Mouse (Mus musculus) hindbrain, embryonic 16.5 days (tissue): ENCODE measurements around the gene Phox2b. TPM values are rescaled to one million over a fixed set of nuclear protein-coding genes. Genes with fewer than 3 reads are reported as not detected.

Source experiments
- ATAC-seq: fragments of 200-750 bp; cut with Nextera tagmentation; 2 replicates; pipeline ENCODE4 v1.8.0; 2017; ENCODE audit warnings: moderate TSS enrichment, moderate library complexity
- H3K27ac ChIP-seq: fragments of 300-500 bp; sonication (generic); 2 replicates; pipeline ENCODE4 v1.5.1; 2014; ENCODE audit warnings: low read depth, mild to moderate bottlenecking, control low read depth, low read length, moderate library complexity
- H3K27me3 ChIP-seq: fragments of 300-500 bp; sonication (generic); replicated peaks from 2 replicates; pipeline ENCODE4 v1.6.1; 2014; ENCODE audit warnings: low read length; ENCODE audit not compliant: control insufficient read depth, insufficient read depth
- H3K36me3 ChIP-seq: fragments of 300-500 bp; sonication (generic); 2 replicates; pipeline ENCODE4 v1.6.1; 2014; ENCODE audit warnings: mild to moderate bottlenecking, low read length, moderate library complexity, mixed read lengths; ENCODE audit not compliant: control insufficient read depth, insufficient read depth
- H3K4me1 ChIP-seq: fragments of 300-500 bp; sonication (generic); 2 replicates; pipeline ENCODE4 v1.6.1; 2014; ENCODE audit warnings: low read depth, low read length; ENCODE audit not compliant: control insufficient read depth, insufficient read depth
- H3K4me2 ChIP-seq: fragments of 300-500 bp; sonication (generic); 2 replicates; pipeline ENCODE4 v1.6.1; 2014; ENCODE audit warnings: mild to moderate bottlenecking, low read length, control low read depth, moderate library complexity
- H3K4me3 ChIP-seq: fragments of 300-500 bp; sonication (generic); 2 replicates; pipeline ENCODE4 v1.5.1; 2014; ENCODE audit warnings: mild to moderate bottlenecking, low read length, control low read depth, moderate library complexity
- H3K9ac ChIP-seq: fragments of 300-500 bp; sonication (generic); 2 replicates; pipeline ENCODE4 v1.6.1; 2014; ENCODE audit warnings: low read depth, mild to moderate bottlenecking, control low read depth, low read length, moderate library complexity
- H3K9me3 ChIP-seq: fragments of 300-500 bp; sonication (generic); 2 replicates; pipeline ENCODE4 v1.6.1; 2014; ENCODE audit warnings: mild to moderate bottlenecking, low read length, moderate library complexity; ENCODE audit not compliant: control insufficient read depth
- WGBS: fragments of 180-500 bp; shearing (Covaris S2); extraction: QIAGEN DNeasy Blood & Tissue Kit; methylation state at CpG from one replicate; pipeline ENCODE4 v1.1.7; 2014; 5-methylcytosine and 5-hydroxymethylcytosine counted together
- polyA plus RNA-seq: library from polyadenylated mRNA; unstranded; fragments of >200 nt; fragmentation: Nextera tagmentation; extraction: Ambion mirVana; gene quantifications from 2 replicates; pipeline ENCODE4 v1.2.1, GENCODE M21; 2015

Phox2b gene
- polyA plus RNA-seq, 1 experiment from 2014 or later, result 12.3 TPM

DNA sequence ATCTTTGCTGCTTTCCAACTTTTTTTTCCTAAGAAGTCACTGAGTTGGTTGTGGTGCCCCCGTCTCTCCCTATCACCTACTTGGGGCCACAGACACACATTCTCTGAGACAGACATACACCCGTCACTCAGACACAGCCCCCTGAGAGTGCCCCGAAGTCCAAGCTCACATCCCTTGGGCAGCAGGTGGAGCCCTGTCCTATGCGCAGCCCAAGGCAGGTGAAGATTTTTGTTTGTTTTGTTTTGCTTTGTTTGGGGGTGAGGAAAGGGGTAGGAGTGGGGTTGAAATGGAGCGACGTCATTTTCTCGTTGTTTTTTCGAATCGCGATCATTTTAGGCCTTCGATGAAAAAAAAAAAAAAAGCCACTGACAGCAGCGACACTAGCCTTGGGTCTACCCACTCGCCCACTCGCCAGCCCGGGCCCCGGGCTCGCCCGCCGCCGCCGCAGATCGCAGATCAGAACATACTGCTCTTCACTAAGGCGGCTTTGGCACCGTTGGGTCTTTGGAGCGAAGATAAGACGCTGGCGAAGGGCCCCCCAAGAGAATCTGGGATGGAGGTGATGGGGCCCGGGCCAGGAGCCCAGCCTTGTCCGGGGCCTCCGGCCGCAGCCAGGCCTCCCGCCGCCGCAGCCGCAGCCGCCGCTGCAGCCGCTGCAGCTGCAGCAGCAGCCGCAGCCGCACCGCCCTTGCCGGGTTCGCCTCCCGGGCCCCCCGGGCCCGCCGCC, 3.3 kb downstream of the Phox2b start:
- H3K4me1 ChIP-seq, result no peaks in the 10 kb centered on the region
- ATAC-seq, result no peak
- H3K27ac ChIP-seq, result peak overlapping the region; percentile 32; the same call in 1 of the 2 replicates
- H3K36me3 ChIP-seq, result no peaks in the 10 kb centered on the region
- peak overlapping the region; percentile 31 for H3K4me3 ChIP-seq
- no peaks in the 10 kb centered on the region for H3K9me3 ChIP-seq
- peak overlapping the region; percentile 40 for H3K4me2 ChIP-seq
- H3K27me3 ChIP-seq, result peaks cover 40% of the 10 kb centered on the region
- H3K9ac ChIP-seq, result 0 out of 2 replicates have a peak overlapping the region, but pooled peaks have one; percentile 23
- under 1% methylated on average over 47 of the region's 47 CpGs for WGBS

GRCm38 (mm10) chr5:67095153-67095552, 3.9 kb downstream of the Phox2b start:
- Histone ChIP-seq H3K27me3 (peaks cover 44% of the 10 kb centered on the region), H3K4me3 (peak overlapping the region; percentile 17; the same call in 1 of the 2 replicates), H3K36me3 (no peaks in the 10 kb centered on the region), H3K9me3 (no peaks in the 10 kb centered on the region), H3K27ac (peak overlapping the region; percentile 39; the same call in 1 of the 2 replicates), H3K4me1 (no peaks in the 10 kb centered on the region), H3K9ac (no peak overlapping the region), H3K4me2 (peak overlapping the region; percentile 17; the same call in 1 of the 2 replicates)
- ATAC-seq, result no peak
- 3% methylated on average over 15 of the region's 15 CpGs for WGBS

DNA sequence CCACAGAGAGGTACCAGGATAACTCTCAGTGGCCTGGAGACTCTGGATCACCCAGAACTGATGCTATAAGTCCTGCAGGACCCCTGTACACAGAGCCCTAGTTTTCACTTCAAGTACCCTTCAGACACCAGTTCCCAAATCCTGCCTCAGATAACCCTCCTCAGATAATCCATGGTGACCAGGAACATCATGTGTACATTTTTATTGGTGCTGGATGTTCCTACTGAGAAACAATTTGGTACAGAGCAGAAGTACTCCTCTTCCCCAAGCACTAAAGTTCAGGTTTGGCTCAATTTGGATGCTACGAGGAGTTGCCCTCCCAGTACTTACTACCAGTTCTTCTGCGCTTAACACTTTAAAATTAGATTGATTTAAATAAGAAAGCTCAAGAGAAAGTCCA, 5.1 kb downstream of the Phox2b start:
- no peak overlapping the region for H3K9ac ChIP-seq
- no peaks in the 10 kb centered on the region for H3K4me1 ChIP-seq
- H3K36me3 ChIP-seq, result no peaks in the 10 kb centered on the region
- 19% methylated on average over 2 of the region's 2 CpGs for WGBS
- H3K4me3 ChIP-seq, result no peak overlapping the region
- peaks cover 39% of the 10 kb centered on the region for H3K27me3 ChIP-seq
- ATAC-seq, result no peak
- no peak overlapping the region for H3K4me2 ChIP-seq
- H3K9me3 ChIP-seq, result no peaks in the 10 kb centered on the region
- H3K27ac ChIP-seq, result no peak overlapping the region

GRCm38 (mm10) chr5:67091766-67092165, 7.3 kb downstream of the Phox2b start:
- Histone ChIP-seq H3K27me3 (peaks cover 30% of the 10 kb centered on the region), H3K4me1 (no peaks in the 10 kb centered on the region), H3K9ac (no peak overlapping the region), H3K4me2 (no peak overlapping the region), H3K27ac (no peak overlapping the region), H3K9me3 (no peaks in the 10 kb centered on the region), H3K4me3 (no peak overlapping the region), H3K36me3 (no peaks in the 10 kb centered on the region)
- peak; percentile 93 for ATAC-seq
- 21% methylated on average over 4 of the region's 4 CpGs for WGBS

DNA sequence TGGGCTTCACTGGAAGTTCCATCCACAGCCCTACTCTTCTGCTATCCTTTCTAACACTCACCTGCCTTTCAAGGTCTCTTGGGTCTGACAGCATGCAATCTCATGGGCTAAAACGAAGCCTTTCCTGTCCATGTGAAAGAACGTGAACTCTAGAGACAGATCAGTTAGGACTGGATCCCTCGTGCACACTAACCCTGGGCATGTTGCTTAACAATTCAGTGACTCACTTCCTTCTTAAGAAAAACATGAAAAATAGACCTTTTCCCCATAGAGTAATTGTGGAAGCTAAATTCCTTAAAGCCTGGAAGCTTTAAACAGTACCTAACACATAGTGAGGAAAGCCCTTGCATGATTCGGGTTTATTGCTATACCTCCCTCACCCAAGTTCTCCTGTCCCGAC, 8.2 kb downstream of the Phox2b start:
- no peaks in the 10 kb centered on the region for H3K36me3 ChIP-seq
- no peak overlapping the region for H3K27ac ChIP-seq
- H3K4me3 ChIP-seq, result no peak overlapping the region
- no peaks in the 10 kb centered on the region for H3K9me3 ChIP-seq
- no peaks in the 10 kb centered on the region for H3K4me1 ChIP-seq
- no peak overlapping the region for H3K9ac ChIP-seq
- peaks cover 30% of the 10 kb centered on the region for H3K27me3 ChIP-seq
- 79% methylated on average over 5 of the region's 5 CpGs for WGBS
- H3K4me2 ChIP-seq, result no peak overlapping the region
- no peak for ATAC-seq

DNA sequence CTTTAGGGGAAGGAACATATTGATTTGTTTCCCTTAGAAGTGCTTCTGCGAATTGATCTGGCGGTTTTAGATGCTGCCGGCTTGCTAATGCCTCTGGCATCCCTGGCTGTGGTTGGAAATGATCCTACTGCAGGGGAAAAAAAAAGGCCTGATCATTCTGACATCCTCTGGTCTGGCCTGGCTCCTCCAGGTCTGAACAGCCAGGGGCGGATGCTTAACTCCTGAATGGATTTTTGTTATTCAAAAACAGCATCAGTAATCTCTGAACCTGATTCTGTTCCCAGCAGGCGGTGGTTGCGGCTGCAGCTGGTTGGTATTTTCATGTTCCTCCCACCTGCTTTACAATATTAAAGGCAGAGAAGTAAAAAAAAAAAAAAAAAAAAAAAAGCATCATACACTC, 16.0 kb downstream of the Phox2b start:
- Histone ChIP-seq H3K4me1 (no peaks in the 10 kb centered on the region), H3K9me3 (peaks cover 7% of the 10 kb centered on the region), H3K9ac (no peak overlapping the region), H3K36me3 (no peaks in the 10 kb centered on the region), H3K4me3 (no peak overlapping the region), H3K27ac (no peak overlapping the region), H3K27me3 (no peaks in the 10 kb centered on the region; the same call in 1 of the 2 replicates), H3K4me2 (no peak overlapping the region)
- no peak for ATAC-seq
- WGBS, result 38% methylated on average over 6 of the region's 6 CpGs

- Histone ChIP-seq H3K4me1 (no peaks in the 10 kb centered on the region; the same call in 1 of the 2 replicates), H3K4me2 (no peak overlapping the region), H3K27me3 (no peaks in the 10 kb centered on the region), H3K4me3 (no peak overlapping the region), H3K36me3 (no peaks in the 10 kb centered on the region), H3K9ac (no peak overlapping the region), H3K9me3 (no peaks in the 10 kb centered on the region), H3K27ac (no peak overlapping the region)
- WGBS, result 90% methylated on average over 9 of the region's 9 CpGs
- no peak for ATAC-seq
Observed at GRCm38 (mm10) chr5:67063596-67063995, 35.5 kb downstream of the Phox2b start.

- H3K4me3 ChIP-seq, result no peak overlapping the region
- H3K4me2 ChIP-seq, result no peak overlapping the region
- no peak overlapping the region for H3K9ac ChIP-seq
- no peaks in the 10 kb centered on the region for H3K27me3 ChIP-seq
- no peak overlapping the region for H3K27ac ChIP-seq
- 63% methylated on average over 2 of the region's 4 CpGs for WGBS
- H3K36me3 ChIP-seq, result no peaks in the 10 kb centered on the region
- H3K4me1 ChIP-seq, result no peaks in the 10 kb centered on the region; the same call in 1 of the 2 replicates
- ATAC-seq, result peak; percentile 67; the same call in 1 of the 2 replicates
- no peaks in the 10 kb centered on the region for H3K9me3 ChIP-seq
Observed at GRCm38 (mm10) chr5:67060519-67060918, 38.6 kb downstream of the Phox2b start.

GRCm38 (mm10) chr5:67057803-67058202, 41.3 kb downstream of the Phox2b start:
- 87% methylated on average over 6 of the region's 6 CpGs for WGBS

More at GRCm38 (mm10) chr5:67057803-67058202, 41.3 kb downstream of the Phox2b start:
- no peaks in the 10 kb centered on the region; the same call in 1 of the 2 replicates for H3K4me1 ChIP-seq
- no peak overlapping the region for H3K27ac ChIP-seq
- no peaks in the 10 kb centered on the region for H3K27me3 ChIP-seq
- ATAC-seq, result no peak
- no peak overlapping the region for H3K4me2 ChIP-seq
- H3K9me3 ChIP-seq, result no peaks in the 10 kb centered on the region
- H3K9ac ChIP-seq, result no peak overlapping the region
- no peak overlapping the region for H3K4me3 ChIP-seq
- no peaks in the 10 kb centered on the region for H3K36me3 ChIP-seq
